In genomic region chr10:67636569-67636968, GRCm38 (mm10) we compare ENCODE assay signal across 9 mouse cellular contexts.
A peak's percentile ranks its signal among the peaks of the same experiment; 100 is the strongest.
DNase-seq lines count a peak whose midpoint lies in the region; ATAC-seq and TF ChIP-seq lines count a peak whose summit lies in the region.
"Had no signal": no experiment of that assay in that cellular context is flagged by ENCODE, and none has a peak within 500 bp of the region (broad histone marks: within the 10 kb centered on the region; RNA-seq: fewer than 3 reads in every experiment).

No protein-coding gene starts in this region.

- 2% methylated on average over 13 of the region's 13 CpGs for WGBS in embryonic facial prominence, embryonic 10.5 days
- WGBS in hindbrain, embryonic 14.5 days, result 5% methylated on average over 13 of the region's 13 CpGs
- WGBS in liver, embryonic 16.5 days (ENCODE audit: insufficient replicate concordance), result 3% methylated on average over 13 of the region's 13 CpGs
- 2% methylated on average over 13 of the region's 13 CpGs for WGBS in neural tube, embryonic 12.5 days

- peak overlapping the region; percentile 7; the same call in 1 of the 2 replicates for H3K4me3 ChIP-seq in gastrocnemius, adult 2 months
- H3K4me3 ChIP-seq in embryonic facial prominence, embryonic 10.5 days, result peak overlapping the region; percentile 42
- H3K4me3 ChIP-seq in hindbrain, embryonic 14.5 days (replicated peaks; ENCODE audit: low read length), result no peak overlapping the region
- peak overlapping the region; percentile 6; the same call in 1 of the 2 replicates for H3K4me3 ChIP-seq in liver, embryonic 16.5 days (ENCODE audit: low read depth, low read length)
- no peak overlapping the region for H3K4me3 ChIP-seq in neural tube, embryonic 12.5 days
- H3K4me3 ChIP-seq: erythroblast, embryonic 14.5 days had no signal

- intact Hi-C loops in gastrocnemius, adult 2 months (cut with DNase I), result no loop called here

- H3K9ac ChIP-seq in hindbrain, embryonic 14.5 days, result no peak overlapping the region
- H3K9ac ChIP-seq in liver, embryonic 16.5 days (ENCODE audit: low read depth, low read length), result no peak overlapping the region
- no peak overlapping the region for H3K9ac ChIP-seq in neural tube, embryonic 12.5 days

- H3K36me3 ChIP-seq in embryonic facial prominence, embryonic 10.5 days (replicated peaks), result no peaks in the 10 kb centered on the region
- H3K36me3 ChIP-seq in hindbrain, embryonic 14.5 days (replicated peaks; ENCODE audit: control insufficient read depth, insufficient read depth), result no peaks in the 10 kb centered on the region
- H3K36me3 ChIP-seq in liver, embryonic 16.5 days (ENCODE audit: control insufficient read depth, insufficient read depth), result no peaks in the 10 kb centered on the region
- H3K36me3 ChIP-seq in neural tube, embryonic 12.5 days, result no peaks in the 10 kb centered on the region

- H3K9me3 ChIP-seq in embryonic facial prominence, embryonic 10.5 days, result no peaks in the 10 kb centered on the region
- no peaks in the 10 kb centered on the region for H3K9me3 ChIP-seq in hindbrain, embryonic 14.5 days (ENCODE audit: control insufficient read depth, low read length)
- H3K9me3 ChIP-seq in liver, embryonic 16.5 days (replicated peaks; ENCODE audit: control insufficient read depth, low read length), result no peaks in the 10 kb centered on the region
- H3K9me3 ChIP-seq in neural tube, embryonic 12.5 days, result no peaks in the 10 kb centered on the region

- H3K4me2 ChIP-seq in hindbrain, embryonic 14.5 days (replicated peaks), result peak overlapping the region; percentile 30
- H3K4me2 ChIP-seq in liver, embryonic 16.5 days (ENCODE audit: low read depth, low read length), result peak overlapping the region; percentile 43
- peak overlapping the region; percentile 44 for H3K4me2 ChIP-seq in neural tube, embryonic 12.5 days (replicated peaks)

- no peak for TF ChIP-seq CTCF in gastrocnemius, adult 2 months (IDR thresholded peaks at IDR 0.05)

- H3K4me1 ChIP-seq in embryonic facial prominence, embryonic 10.5 days, result peaks cover 16% of the 10 kb centered on the region
- H3K4me1 ChIP-seq in hindbrain, embryonic 14.5 days (replicated peaks; ENCODE audit: control insufficient read depth, insufficient read depth, low read length), result no peaks in the 10 kb centered on the region; the same call in 1 of the 2 replicates
- no peaks in the 10 kb centered on the region for H3K4me1 ChIP-seq in liver, embryonic 16.5 days (ENCODE audit: control insufficient read depth, low read depth, low read length)
- peaks cover 3% of the 10 kb centered on the region; the same call in 1 of the 2 replicates for H3K4me1 ChIP-seq in neural tube, embryonic 12.5 days

- H3K27me3 ChIP-seq in embryonic facial prominence, embryonic 10.5 days (replicated peaks; ENCODE audit: low read depth, poor library complexity, severe bottlenecking), result no peaks in the 10 kb centered on the region; the same call in 1 of the 2 replicates
- H3K27me3 ChIP-seq in hindbrain, embryonic 14.5 days (ENCODE audit: control insufficient read depth, insufficient read depth, low read length), result no peaks in the 10 kb centered on the region
- no peaks in the 10 kb centered on the region for H3K27me3 ChIP-seq in liver, embryonic 16.5 days (ENCODE audit: control insufficient read depth, insufficient read depth, low read depth, low read length)
- H3K27me3 ChIP-seq in neural tube, embryonic 12.5 days (replicated peaks), result no peaks in the 10 kb centered on the region

- DNase-seq in gastrocnemius, adult 2 months, result no peak
- DNase-seq in gastrocnemius, adult 8-10 months (ENCODE audit: low spot score in 2 of 2), result no peak
- peak; percentile 68 for DNase-seq in embryonic facial prominence, embryonic 10.5 days (ENCODE audit: low spot score)
- DNase-seq in hindbrain, embryonic 14.5 days (ENCODE audit: low spot score), result no peak
- no peak for DNase-seq in ovary, postnatal 14 days (ENCODE audit: low spot score)

- H3K27ac ChIP-seq in gastrocnemius, adult 2 months, result no peak overlapping the region
- H3K27ac ChIP-seq in embryonic facial prominence, embryonic 10.5 days (replicated peaks), result no peak overlapping the region
- no peak overlapping the region for H3K27ac ChIP-seq in hindbrain, embryonic 14.5 days
- no peak overlapping the region for H3K27ac ChIP-seq in liver, embryonic 16.5 days (ENCODE audit: low read length)
- H3K27ac ChIP-seq in neural tube, embryonic 12.5 days, result no peak overlapping the region

- ATAC-seq in hindbrain, embryonic 14.5 days (ENCODE audit: low FRiP score), result no peak
- no peak for ATAC-seq in liver, embryonic 16.5 days (ENCODE audit: low read depth)
- no peak; the same call in 1 of the 2 replicates for ATAC-seq in neural tube, embryonic 12.5 days (ENCODE audit: low FRiP score, low read depth)
- no peak for ATAC-seq in erythroid progenitor cell, adult 5-6 weeks (replicated peaks; ENCODE audit: low FRiP score, poor library complexity, severe bottlenecking)

Comparison
In these comparisons a context has a peak if more than half of its experiments do, and no peak if none do; other contexts are left out.
1. H3K4me3 ChIP-seq: peak in gastrocnemius, adult 2 months (single experiment), embryonic facial prominence, embryonic 10.5 days (single experiment) and liver, embryonic 16.5 days (single experiment); none in hindbrain, embryonic 14.5 days (single experiment) and neural tube, embryonic 12.5 days (single experiment).
2. Peak in every context shown above with its lines, with median percentiles within 50 percentile points of each other: H3K4me2 ChIP-seq.